In the genomic region with DNA sequence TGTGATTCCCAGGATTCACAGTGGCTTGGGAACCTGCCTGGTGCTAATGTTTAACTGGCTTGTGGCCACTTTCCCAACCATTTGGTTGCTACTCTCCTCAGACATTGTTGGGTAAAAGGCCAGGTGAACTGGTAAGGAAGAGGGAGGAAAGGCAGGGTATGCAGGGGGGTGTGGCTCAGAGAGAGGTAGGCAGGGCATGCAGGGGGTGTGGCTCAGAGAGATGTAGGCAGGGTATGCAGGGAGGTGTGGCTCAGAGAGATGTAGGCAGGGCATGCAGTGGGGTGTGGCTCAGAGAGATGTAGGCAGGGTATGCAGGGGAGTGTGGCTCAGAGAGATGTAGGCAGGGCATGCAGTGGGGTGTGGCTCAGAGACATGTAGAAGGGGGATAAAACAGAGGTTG, we compare ENCODE assay signal across 10 mouse cellular contexts. TPM values are rescaled to one million over a fixed set of nuclear protein-coding genes. Genes with fewer than 3 reads are reported as not detected.
A peak's percentile ranks its signal among the peaks of the same experiment; 100 is the strongest.
DNase-seq lines count a peak whose midpoint lies in the region; ATAC-seq and TF ChIP-seq lines count a peak whose summit lies in the region.
"Had no signal": no experiment of that assay in that cellular context is flagged by ENCODE, and none has a peak within 500 bp of the region (broad histone marks: within the 10 kb centered on the region; RNA-seq: fewer than 3 reads in every experiment).

No protein-coding gene starts in this region.

- peak; percentile 15 for DNase-seq in liver, adult 2 months (ENCODE audit: extremely low read depth, low read depth, low spot score)
- no peak for DNase-seq in gastrocnemius, adult 2 months
- DNase-seq in B cell, adult 2 months = no peak
- no peak for DNase-seq in Muller cell, postnatal 12 days (ENCODE audit: inconsistent ontology term)
- DNase-seq: forebrain, postnatal 0 days had no signal

- H3K4me2 ChIP-seq in intestine, embryonic 15.5 days (replicated peaks) = no peak overlapping the region
- H3K4me2 ChIP-seq in intestine, postnatal 0 days (replicated peaks; ENCODE audit: low read depth) = no peak overlapping the region
- no peak overlapping the region for H3K4me2 ChIP-seq in intestine, embryonic 16.5 days (ENCODE audit: low read depth, low read length)
- no peak overlapping the region for H3K4me2 ChIP-seq in stomach, embryonic 15.5 days
- H3K4me2 ChIP-seq: limb, embryonic 15.5 days had no signal

- no peaks in the 10 kb centered on the region for H3K79me2 ChIP-seq in liver, adult 2 months (ENCODE audit: control insufficient read depth, insufficient read depth, low read length)

- H3K27me3 ChIP-seq in intestine, embryonic 15.5 days (replicated peaks) = no peaks in the 10 kb centered on the region
- no peaks in the 10 kb centered on the region for H3K27me3 ChIP-seq in intestine, postnatal 0 days (replicated peaks; ENCODE audit: control insufficient read depth, insufficient read depth, low read length)
- H3K27me3 ChIP-seq in intestine, embryonic 16.5 days (replicated peaks; ENCODE audit: control insufficient read depth, insufficient read depth, low read length) = 0 out of 2 replicates have a peak, but pooled peaks cover 3% of the 10 kb centered on the region
- H3K27me3 ChIP-seq in liver, adult 2 months (ENCODE audit: control insufficient read depth, insufficient read depth, low read length) = no peaks in the 10 kb centered on the region
- H3K27me3 ChIP-seq in stomach, embryonic 15.5 days (replicated peaks) = no peaks in the 10 kb centered on the region

- no peaks in the 10 kb centered on the region for H3K36me3 ChIP-seq in intestine, embryonic 15.5 days
- no peaks in the 10 kb centered on the region for H3K36me3 ChIP-seq in intestine, postnatal 0 days (ENCODE audit: control insufficient read depth, insufficient read depth)
- no peaks in the 10 kb centered on the region for H3K36me3 ChIP-seq in intestine, embryonic 16.5 days (ENCODE audit: control insufficient read depth, insufficient read depth, low read length)
- H3K36me3 ChIP-seq in liver, adult 2 months (ENCODE audit: control insufficient read depth, insufficient read depth, low read length) = no peaks in the 10 kb centered on the region
- H3K36me3 ChIP-seq in stomach, embryonic 15.5 days = no peaks in the 10 kb centered on the region
- H3K36me3 ChIP-seq: limb, embryonic 15.5 days had no signal

- intact Hi-C loops in gastrocnemius, adult 2 months (cut with DNase I) = no loop called here

- ATAC-seq in intestine, embryonic 15.5 days = peak; percentile 71; the same call in 1 of the 2 replicates
- ATAC-seq in intestine, postnatal 0 days = no peak
- peak; percentile 50; the same call in 1 of the 2 replicates for ATAC-seq in intestine, embryonic 16.5 days
- 0 out of 2 replicates have a peak, but pooled peaks have one; percentile 56 for ATAC-seq in stomach, embryonic 15.5 days (ENCODE audit: insufficient read depth, low FRiP score, low read depth)

- H3K9ac ChIP-seq in intestine, embryonic 15.5 days = no peak overlapping the region
- no peak overlapping the region for H3K9ac ChIP-seq in intestine, postnatal 0 days (ENCODE audit: low read depth, low read length)
- no peak overlapping the region for H3K9ac ChIP-seq in intestine, embryonic 16.5 days (ENCODE audit: low read depth, low read length)
- no peak overlapping the region for H3K9ac ChIP-seq in liver, adult 2 months (ENCODE audit: low read depth, low read length)
- no peak overlapping the region for H3K9ac ChIP-seq in stomach, embryonic 15.5 days
- H3K9ac ChIP-seq: forebrain, postnatal 0 days; limb, embryonic 15.5 days had no signal

- H3K9me3 ChIP-seq in intestine, embryonic 15.5 days = no peaks in the 10 kb centered on the region
- H3K9me3 ChIP-seq in intestine, postnatal 0 days (ENCODE audit: control insufficient read depth) = no peaks in the 10 kb centered on the region
- H3K9me3 ChIP-seq in intestine, embryonic 16.5 days (ENCODE audit: control insufficient read depth, low read length) = no peaks in the 10 kb centered on the region
- H3K9me3 ChIP-seq in stomach, embryonic 15.5 days = no peaks in the 10 kb centered on the region
- H3K9me3 ChIP-seq: limb, embryonic 15.5 days had no signal

- H3K27ac ChIP-seq in intestine, embryonic 15.5 days = no peak overlapping the region
- no peak overlapping the region for H3K27ac ChIP-seq in intestine, postnatal 0 days (ENCODE audit: low read depth, low read length)
- no peak overlapping the region for H3K27ac ChIP-seq in intestine, embryonic 16.5 days (ENCODE audit: low read length)
- H3K27ac ChIP-seq in liver, adult 2 months (replicated peaks; ENCODE audit: insufficient read depth, low read depth, low read length) = no peak overlapping the region
- H3K27ac ChIP-seq in stomach, embryonic 15.5 days = no peak overlapping the region
- no peak overlapping the region for H3K27ac ChIP-seq in gastrocnemius, adult 2 months
- H3K27ac ChIP-seq: limb, embryonic 15.5 days had no signal

- H3K4me3 ChIP-seq in intestine, embryonic 15.5 days (replicated peaks) = no peak overlapping the region
- H3K4me3 ChIP-seq in intestine, postnatal 0 days (ENCODE audit: low read depth, low read length) = no peak overlapping the region
- H3K4me3 ChIP-seq in intestine, embryonic 16.5 days (ENCODE audit: low read length) = no peak overlapping the region
- no peak overlapping the region for H3K4me3 ChIP-seq in liver, adult 2 months (ENCODE audit: insufficient read depth, low read depth, low read length)
- no peak overlapping the region for H3K4me3 ChIP-seq in stomach, embryonic 15.5 days (replicated peaks)
- H3K4me3 ChIP-seq in gastrocnemius, adult 2 months = no peak overlapping the region
- H3K4me3 ChIP-seq: limb, embryonic 15.5 days had no signal

- H3K4me1 ChIP-seq in intestine, embryonic 15.5 days (replicated peaks) = no peaks in the 10 kb centered on the region
- no peaks in the 10 kb centered on the region for H3K4me1 ChIP-seq in intestine, postnatal 0 days (replicated peaks; ENCODE audit: control insufficient read depth, insufficient read depth, low read length)
- H3K4me1 ChIP-seq in intestine, embryonic 16.5 days (ENCODE audit: control insufficient read depth, insufficient read depth, low read length) = no peaks in the 10 kb centered on the region
- H3K4me1 ChIP-seq in liver, adult 2 months (ENCODE audit: control insufficient read depth, insufficient read depth, low read length) = peaks cover 2% of the 10 kb centered on the region; the same call in 1 of the 2 replicates
- H3K4me1 ChIP-seq in stomach, embryonic 15.5 days = no peaks in the 10 kb centered on the region
- H3K4me1 ChIP-seq: limb, embryonic 15.5 days had no signal

- TF ChIP-seq POLR2A in liver, adult 2 months (IDR thresholded peaks at IDR 0.05; ENCODE audit: extremely low read depth, insufficient read depth, low read length) = no peak

- no peak for TF ChIP-seq CTCF in intestine, postnatal 0 days (IDR thresholded peaks at IDR 0.05; ENCODE audit: low read depth)
- no peak for TF ChIP-seq CTCF in liver, adult 2 months (IDR thresholded peaks at IDR 0.05; ENCODE audit: low read depth, low read length)
- no peak for TF ChIP-seq CTCF in gastrocnemius, adult 2 months (IDR thresholded peaks at IDR 0.05)

RNA-seq across cellular contexts. Expression of gene Prps1, which starts 49.9 kb away (rescaled TPM):
- 20.8 and 21.3 TPM in 2 replicates for polyA plus RNA-seq in intestine, embryonic 15.5 days (2015; fragmentation: Nextera tagmentation; extraction: Ambion mirVana)
- 8.5 TPM in 2 replicates for polyA plus RNA-seq in intestine, postnatal 0 days (2015; fragmentation: Nextera tagmentation; extraction: Ambion mirVana)
- polyA plus RNA-seq in intestine, embryonic 16.5 days (2015; fragmentation: Nextera tagmentation; extraction: Ambion mirVana) = 17.3 and 19.7 TPM in 2 replicates
- total RNA-seq in liver, adult 2 months (2014; rRNA removed) = 30.7 and 32.4 TPM in 2 replicates
- polyA plus RNA-seq in liver, adult 2 months (2012; rRNA removed) = 10.6 and 12.3 TPM in 2 replicates
- 30.8 and 32.3 TPM in 2 replicates for polyA plus RNA-seq in stomach, embryonic 15.5 days (2015; fragmentation: Nextera tagmentation; extraction: Ambion mirVana)
- total RNA-seq in gastrocnemius, adult 2 months (2021) = 10 to 100 TPM; 33.7 to 38.2 TPM
